8 mouse cellular contexts compared by ENCODE assay signal in genomic region chrX:162760115-162760942, GRCm38 (mm10). TPM values are rescaled to one million over a fixed set of nuclear protein-coding genes. Genes with fewer than 3 reads are reported as not detected.
DNase-seq lines count a peak whose midpoint lies in the region; ATAC-seq lines count a peak whose summit lies in the region.

Gene Rbbp7, plus strand, starts transcription at chrX:162760402.

- WGBS in hindbrain, embryonic 12.5 days, result 24% methylated on average over 61 of the region's 100 CpGs

- 0 out of 2 replicates have a peak, but pooled peaks cover 5% of the 10 kb centered on the region for H3K4me1 ChIP-seq in hindbrain, embryonic 12.5 days

- H3K9ac ChIP-seq in hindbrain, embryonic 12.5 days, result peak within 1 kb of the TSS; percentile 71

- peak; percentile 96 for DNase-seq in Muller cell, postnatal 12 days (ENCODE audit: inconsistent ontology term)
- peak; percentile 95 for DNase-seq in cerebellum, adult 9-11 months
- DNase-seq in frontal cortex, postnatal 10 days (ENCODE audit: low spot score in 2 of 2), result peak; percentile 88 to 89
- DNase-seq in layer of hippocampus, postnatal 25 days (ENCODE audit: extremely low spot score in 1 of 2, low spot score in 1 of 2), result peak; percentile 68 to 76
- peak; percentile 90 for DNase-seq in lung, postnatal 25 days (ENCODE audit: low spot score)
- DNase-seq in retina, embryonic 14.5 days (ENCODE audit: low spot score), result peak; percentile 89
- DNase-seq in thymus, postnatal 4 days, result peak; percentile 93

- no peaks in the 10 kb centered on the region for H3K36me3 ChIP-seq in hindbrain, embryonic 12.5 days

- peak; percentile 98 for ATAC-seq in hindbrain, embryonic 12.5 days (ENCODE audit: low FRiP score)

- H3K27me3 ChIP-seq in hindbrain, embryonic 12.5 days, result no peaks in the 10 kb centered on the region; the same call in 1 of the 2 replicates

- peak within 1 kb of the TSS; percentile 62 for H3K4me3 ChIP-seq in hindbrain, embryonic 12.5 days

- no peaks in the 10 kb centered on the region; the same call in 1 of the 2 replicates for H3K9me3 ChIP-seq in hindbrain, embryonic 12.5 days (replicated peaks)

- peak within 1 kb of the TSS; percentile 58 for H3K4me2 ChIP-seq in hindbrain, embryonic 12.5 days (replicated peaks)

- peak within 1 kb of the TSS; percentile 91 for H3K27ac ChIP-seq in hindbrain, embryonic 12.5 days

RNA-seq across cellular contexts. Expression of gene Rbbp7, which starts in this region (rescaled TPM):
- polyA plus RNA-seq in hindbrain, embryonic 12.5 days (2016; fragmentation: Nextera tagmentation; extraction: Ambion mirVana), result 283 and 286 TPM in 2 replicates
- 100 to 1,000 TPM; 145 to 159 TPM for total RNA-seq in layer of hippocampus, postnatal 25 days (2021)

Comparison
In these comparisons a context has a peak if more than half of its experiments do, and no peak if none do; other contexts are left out.
1. Peak in every context shown above with its lines: DNase-seq, ATAC-seq, H3K4me3 ChIP-seq and H3K27ac ChIP-seq.